Mouse (Mus musculus) liver, adult 2 months (tissue): Measurements from ENCODE around the gene Ankrd11. TPM values are rescaled to one million over a fixed set of nuclear protein-coding genes. Genes with fewer than 3 reads are reported as not detected.
A peak's percentile ranks its signal among the peaks of the same experiment; 100 is the strongest.

ENCODE experiments used
- DNase-seq: peaks from one replicate; pipeline ENCODE4 v3.0.0-alpha.2; 2011; ENCODE audit warnings: low read depth, low spot score; ENCODE audit errors: extremely low read depth
- H3K27ac ChIP-seq: fragments of 200-500 bp; replicated peaks from 2 replicates; pipeline ENCODE4 v1.5.1; 2012; ENCODE audit warnings: low read depth, mild to moderate bottlenecking, control low read depth, inconsistent platforms, low read length; ENCODE audit not compliant: insufficient read depth
- H3K27me3 ChIP-seq: fragments of 200-500 bp; 2 replicates; pipeline ENCODE4 v1.6.1; 2012; ENCODE audit warnings: mild to moderate bottlenecking, moderate library complexity, low read length, inconsistent platforms; ENCODE audit not compliant: control insufficient read depth, insufficient read depth
- H3K36me3 ChIP-seq: fragments of 200-500 bp; 2 replicates; pipeline ENCODE4 v1.6.1; 2012; ENCODE audit warnings: low read length, inconsistent platforms; ENCODE audit not compliant: control insufficient read depth, insufficient read depth
- H3K4me1 ChIP-seq: fragments of 200-500 bp; 2 replicates; pipeline ENCODE4 v1.6.1; 2011; ENCODE audit warnings: low read length; ENCODE audit not compliant: control insufficient read depth, insufficient read depth
- H3K4me3 ChIP-seq: fragments of 200-500 bp; 2 replicates; pipeline ENCODE4 v1.5.1; 2011; ENCODE audit warnings: low read depth, mild to moderate bottlenecking, control low read depth, low read length, moderate library complexity; ENCODE audit not compliant: insufficient read depth
- H3K79me2 ChIP-seq: fragments of 200-500 bp; 2 replicates; pipeline ENCODE4 v1.6.1; 2012; ENCODE audit warnings: inconsistent platforms, mild to moderate bottlenecking, low read length, moderate library complexity; ENCODE audit not compliant: control insufficient read depth, insufficient read depth
- H3K9ac ChIP-seq: fragments of 200-500 bp; 2 replicates; pipeline ENCODE4 v1.6.1; 2012; ENCODE audit warnings: low read depth, mild to moderate bottlenecking, control low read depth, inconsistent platforms, low read length
- CTCF ChIP-seq: fragments of 200-500 bp; IDR thresholded peaks from 2 replicates; pipeline ENCODE4 v1.5.1; 2011; ENCODE audit warnings: low read depth, low read length, control low read depth
- POLR2A ChIP-seq: fragments of 200-500 bp; IDR thresholded peaks from 2 replicates; pipeline ENCODE4 v1.6.1; 2011; ENCODE audit warnings: low read length, control low read depth; ENCODE audit not compliant: insufficient read depth; ENCODE audit errors: extremely low read depth
- WGBS: fragments of 180-500 bp; shearing (Covaris S2); methylation state at CpG from one replicate; pipeline ENCODE4 v1.1.7; 2018; 5-methylcytosine and 5-hydroxymethylcytosine counted together
- polyA plus RNA-seq: library from polyadenylated mRNA; depleted of rRNA; stranded (reverse); fragments of >200 nt; gene quantifications from 2 replicates; pipeline ENCODE4 v1.2.3, GENCODE M21; 2012
- total RNA-seq: library from RNA; depleted of rRNA; stranded (reverse); fragments of >200 nt; gene quantifications from 2 replicates; pipeline ENCODE4 v1.2.3, GENCODE M21; 2014

The Ankrd11 gene
- total and polyA plus RNA-seq, 2 experiments, result 22.1 to 28.3 TPM

DNA sequence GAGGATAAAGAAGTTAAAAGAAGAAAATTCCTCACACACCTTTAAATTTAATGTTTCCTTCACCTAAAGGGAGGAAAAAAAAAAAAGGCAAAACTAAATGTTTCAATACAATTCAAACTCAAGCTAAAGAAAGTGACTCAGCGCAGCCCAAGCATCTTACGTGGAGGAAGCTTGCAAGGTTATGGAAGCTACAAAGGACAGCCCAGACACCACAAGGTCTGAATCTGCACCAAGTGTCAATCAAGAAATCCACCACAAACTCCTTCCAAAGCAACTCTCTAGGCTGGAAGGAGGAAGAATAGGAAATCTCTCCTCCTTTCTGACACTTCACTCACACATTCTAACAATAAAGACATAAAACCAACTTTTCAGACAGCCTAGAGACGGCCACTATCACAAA is 62.7 kb downstream of the Ankrd11 start:
- no peak overlapping the region for H3K27ac ChIP-seq
- H3K4me1 ChIP-seq, result peaks cover 35% of the 10 kb centered on the region
- H3K9ac ChIP-seq, result no peak overlapping the region
- H3K36me3 ChIP-seq, result peaks cover 1% of the 10 kb centered on the region; the same call in 1 of the 2 replicates
- H3K4me3 ChIP-seq, result no peak overlapping the region
- TF ChIP-seq CTCF (no peak), POLR2A (no peak)
- DNase-seq, result no peak
- peaks cover 64% of the 10 kb centered on the region for H3K79me2 ChIP-seq
- H3K27me3 ChIP-seq, result no peaks in the 10 kb centered on the region
- WGBS, result 90% methylated on average over 3 of the region's 3 CpGs

DNA sequence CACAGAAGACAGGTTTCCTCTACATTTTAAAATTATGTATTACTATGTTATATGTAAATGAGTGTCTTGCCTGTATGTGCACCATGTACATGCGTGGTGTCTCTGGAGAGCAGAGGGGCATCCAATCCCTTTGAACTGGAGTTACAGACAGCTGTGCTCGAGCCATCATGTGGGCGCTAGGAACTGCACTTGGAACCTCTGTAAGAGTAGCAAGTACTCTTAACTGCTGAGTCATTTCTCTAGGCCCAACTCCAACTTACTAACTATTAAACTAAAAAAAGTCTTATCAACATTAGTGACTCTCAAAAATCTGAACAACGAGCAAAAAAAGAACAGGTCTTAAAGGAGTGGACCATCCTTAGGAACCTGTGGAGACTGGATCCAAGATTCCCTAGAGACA is 66.0 kb downstream of the Ankrd11 start:
- peak; percentile 81 for DNase-seq
- no peak for TF ChIP-seq CTCF
- no peak for TF ChIP-seq POLR2A
- H3K36me3 ChIP-seq, result peaks cover 8% of the 10 kb centered on the region; the same call in 1 of the 2 replicates
- H3K79me2 ChIP-seq, result peaks cover 62% of the 10 kb centered on the region
- H3K4me1 ChIP-seq, result peaks cover 20% of the 10 kb centered on the region
- H3K27ac ChIP-seq, result peak overlapping the region; percentile 42; the same call in 1 of the 2 replicates
- 28% methylated on average over 4 of the region's 4 CpGs for WGBS
- no peak overlapping the region for H3K9ac ChIP-seq
- H3K27me3 ChIP-seq, result no peaks in the 10 kb centered on the region
- no peak overlapping the region for H3K4me3 ChIP-seq

DNA sequence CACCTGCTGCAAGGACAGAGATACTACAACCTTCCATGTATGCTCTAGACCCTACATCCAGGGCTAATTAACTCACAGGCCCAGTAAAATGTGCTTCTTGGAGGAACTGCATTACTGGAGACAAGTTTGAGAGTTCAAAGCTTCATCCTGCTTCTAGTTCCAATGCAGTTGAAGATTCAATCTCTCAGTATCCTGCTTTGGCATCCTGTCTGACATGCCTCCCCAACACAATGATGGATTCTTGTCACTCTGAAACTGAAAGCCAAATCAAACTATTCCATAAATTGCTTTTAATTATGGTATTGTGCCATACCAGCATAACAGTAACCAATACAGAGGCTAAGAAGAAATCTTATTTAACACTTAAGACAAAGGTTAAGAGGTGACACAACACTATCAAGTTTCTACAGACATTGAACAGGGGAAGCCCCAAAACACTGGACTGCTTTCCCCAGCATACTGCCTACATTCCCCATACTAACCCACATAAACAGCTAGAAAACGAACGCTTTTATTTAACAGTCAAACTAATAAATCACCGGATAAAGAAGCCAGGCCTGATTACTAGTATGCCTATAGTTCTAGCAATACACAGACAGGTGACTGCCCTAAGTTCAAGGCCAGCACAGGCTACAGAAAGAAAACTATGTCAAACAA is 72.0 kb downstream of the Ankrd11 start:
- no peak overlapping the region for H3K27ac ChIP-seq
- WGBS, result 67% methylated on average over 3 of the region's 3 CpGs
- TF ChIP-seq CTCF (no peak), POLR2A (no peak)
- H3K4me3 ChIP-seq, result no peak overlapping the region
- H3K79me2 ChIP-seq, result peaks cover 60% of the 10 kb centered on the region
- peaks cover 8% of the 10 kb centered on the region; the same call in 1 of the 2 replicates for H3K4me1 ChIP-seq
- H3K27me3 ChIP-seq, result no peaks in the 10 kb centered on the region
- H3K9ac ChIP-seq, result no peak overlapping the region
- H3K36me3 ChIP-seq, result peaks cover 8% of the 10 kb centered on the region; the same call in 1 of the 2 replicates
- no peak for DNase-seq

DNA sequence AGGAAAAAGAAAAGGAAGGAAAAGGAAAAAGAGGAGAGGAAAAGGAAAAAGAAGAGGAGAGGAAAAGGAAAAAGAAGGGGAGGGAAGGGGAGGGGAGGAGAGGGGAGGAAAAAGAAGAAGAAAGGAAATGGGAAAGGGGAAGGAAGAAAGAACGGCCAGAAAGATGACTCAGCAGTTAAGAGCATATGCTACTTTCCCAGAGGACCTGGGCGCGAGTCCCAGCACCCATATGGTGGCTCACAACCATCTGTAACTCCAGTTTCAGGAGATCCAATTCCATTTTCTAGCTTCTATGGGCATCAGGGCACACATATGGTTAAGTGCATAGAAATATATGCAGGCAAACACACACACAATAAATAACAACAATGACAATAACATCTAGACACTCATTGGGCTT is 73.9 kb downstream of the Ankrd11 start:
- no peak for DNase-seq
- Histone ChIP-seq H3K27me3 (no peaks in the 10 kb centered on the region), H3K27ac (no peak overlapping the region), H3K4me1 (peaks cover 19% of the 10 kb centered on the region), H3K79me2 (peaks cover 57% of the 10 kb centered on the region), H3K9ac (no peak overlapping the region), H3K36me3 (peaks cover 2% of the 10 kb centered on the region; the same call in 1 of the 2 replicates), H3K4me3 (no peak overlapping the region)
- TF ChIP-seq CTCF (no peak), POLR2A (no peak)
- WGBS, result 91% methylated on average over 3 of the region's 3 CpGs

DNA sequence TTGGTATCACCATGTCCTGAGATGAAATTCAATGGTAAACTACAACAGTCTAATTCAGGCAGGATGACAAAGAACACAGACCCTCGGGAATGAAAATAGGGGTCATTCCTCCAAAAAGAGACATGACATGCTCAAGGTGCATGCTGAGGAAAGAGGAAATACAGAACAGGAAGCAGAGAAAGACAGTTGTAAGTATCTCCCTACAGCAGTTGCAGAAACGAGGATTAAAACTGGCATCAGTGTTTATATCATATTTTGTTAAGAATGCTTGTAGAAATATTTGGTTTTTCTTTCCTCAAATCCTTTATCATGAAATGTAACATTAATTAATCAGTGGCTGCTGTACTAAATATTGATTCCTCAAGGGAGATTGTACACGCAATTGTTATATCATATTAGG is 75.4 kb downstream of the Ankrd11 start:
- Histone ChIP-seq H3K27ac (no peak overlapping the region), H3K4me1 (peaks cover 24% of the 10 kb centered on the region), H3K36me3 (no peaks in the 10 kb centered on the region; the same call in 1 of the 2 replicates), H3K27me3 (no peaks in the 10 kb centered on the region), H3K79me2 (peaks cover 57% of the 10 kb centered on the region), H3K9ac (no peak overlapping the region), H3K4me3 (no peak overlapping the region)
- no peak for DNase-seq
- 65% methylated on average over 3 of the region's 3 CpGs for WGBS
- TF ChIP-seq CTCF, result no peak
- TF ChIP-seq POLR2A, result no peak

DNA sequence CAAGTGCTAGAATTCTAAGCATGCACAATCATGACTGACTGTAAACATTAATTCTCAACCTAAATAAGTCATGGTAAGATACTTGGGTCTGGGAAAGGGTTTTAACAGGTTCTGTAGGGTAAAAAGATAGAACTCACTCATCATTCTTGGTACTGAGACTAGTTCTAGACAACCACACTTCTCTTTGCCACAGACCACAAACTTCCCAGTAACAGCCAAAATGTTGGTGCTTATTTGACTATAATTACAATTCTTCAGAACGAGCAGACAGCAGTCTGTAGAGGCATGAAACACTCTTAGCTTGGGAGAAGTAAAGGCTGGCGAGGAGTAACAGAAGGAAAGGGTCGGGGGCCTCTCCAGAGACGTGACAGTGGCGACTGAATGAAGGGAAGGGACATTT is 80.0 kb downstream of the Ankrd11 start:
- Histone ChIP-seq H3K27me3 (no peaks in the 10 kb centered on the region), H3K79me2 (peaks cover 62% of the 10 kb centered on the region), H3K27ac (peak overlapping the region; percentile 38; the same call in 1 of the 2 replicates), H3K4me1 (peaks cover 37% of the 10 kb centered on the region), H3K9ac (no peak overlapping the region), H3K4me3 (no peak overlapping the region), H3K36me3 (no peaks in the 10 kb centered on the region)
- TF ChIP-seq POLR2A (no peak), CTCF (no peak)
- WGBS, result 76% methylated on average over 5 of the region's 5 CpGs
- DNase-seq, result no peak
